Mouse (Mus musculus) kidney, adult 2 months (tissue): ENCODE results near the gene Cope.

Experiments used
- CTCF ChIP-seq: fragments of 200-500 bp; conservative IDR thresholded peaks from 2 replicates; pipeline ENCODE4 v1.5.1; 2011; ENCODE audit warnings: low read depth, mild to moderate bottlenecking, control low read depth, low read length, moderate library complexity, mixed read lengths; ENCODE audit not compliant: insufficient read depth, insufficient read length
- POLR2A ChIP-seq: fragments of 200-500 bp; IDR thresholded peaks from one replicate; pipeline ENCODE4 v1.6.1; 2011; ENCODE audit warnings: low read depth, low read length, control low read depth

DNA sequence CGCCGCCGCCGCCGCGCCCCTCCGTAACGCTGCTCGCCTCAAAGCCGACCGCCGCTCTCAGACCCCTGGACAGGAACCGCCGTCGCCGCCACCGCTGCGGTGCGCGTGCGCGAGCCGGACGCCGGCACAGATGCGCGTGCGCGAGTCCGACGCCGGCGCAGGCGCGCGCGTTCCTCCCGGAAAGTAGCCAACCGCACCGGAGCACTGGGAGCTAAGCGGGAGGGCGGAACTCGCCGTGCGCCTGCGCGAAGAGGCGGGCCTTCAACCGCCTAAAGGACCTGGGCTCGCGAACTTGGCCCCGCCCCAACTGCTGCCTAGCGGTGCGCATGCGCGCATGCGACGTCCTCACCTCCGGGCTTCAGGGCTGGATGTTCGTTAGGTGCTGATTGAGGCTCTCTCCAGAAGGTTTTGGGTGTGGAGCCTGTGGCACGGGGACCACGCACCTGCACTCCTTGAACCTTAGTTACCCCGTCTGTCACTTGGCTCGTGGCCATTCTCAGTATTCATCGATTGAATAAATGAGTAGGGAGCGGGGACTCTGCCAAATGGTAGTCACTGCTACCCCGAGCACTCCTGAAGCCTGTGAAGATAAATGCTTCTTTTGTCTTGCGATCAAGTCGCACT lies 51.0 kb downstream of the Cope start, which contains the start of gene Upf1:
- TF ChIP-seq CTCF (no peak), POLR2A (peak; percentile 33)
